Mouse (Mus musculus): ENCODE measurements around the gene Ptpro. TPM values are rescaled to one million over a fixed set of nuclear protein-coding genes. Genes with fewer than 3 reads are reported as not detected.

Gene Ptpro
- total and polyA plus RNA-seq, 3 experiments: 0.11 to 0.16 TPM; not detected in 1

GRCm38 (mm10) chr6:137252887-137253242, 746 bp downstream of the Ptpro start:
- Histone ChIP-seq H3K4me2 (ENCODE audit: insufficient read depth, low read depth, poor library complexity, severe bottlenecking) (no peak overlapping the region), H3K9ac (ENCODE audit: insufficient read depth, low read depth) (no peak overlapping the region), H3K4me1 (ENCODE audit: control insufficient read depth in 1 of 2, insufficient read depth in 2 of 2) (peaks cover 0 to 11% of the 10 kb centered on the region in 2 experiments; a peak in 1 of 4 replicates), H3K36me3 (replicated peaks in 1 of 2; ENCODE audit: control insufficient read depth in 1 of 2, insufficient read depth in 1 of 2, low read length in 1 of 2) (no peaks in the 10 kb centered on the region), H3K79me2 (replicated peaks; ENCODE audit: control insufficient read depth, extremely low read depth, insufficient read depth, poor library complexity, severe bottlenecking) (no peaks in the 10 kb centered on the region), H3K27me3 (replicated peaks) (no peaks in the 10 kb centered on the region), H3K27ac (ENCODE audit: insufficient read depth, low read depth) (no peak overlapping the region), H3K9me3 (replicated peaks; ENCODE audit: low read length) (peaks cover 3% of the 10 kb centered on the region), H3K4me3 (replicated peaks in 1 of 3; ENCODE audit: low read depth in 2 of 3, low read length in 2 of 3, poor library complexity in 1 of 3) (no peak overlapping the region)
- dilution Hi-C loops (cut with MboI; ENCODE audit: extremely low pct_ligation_motif_present, extremely low pct_unique_long_range_greater_than_20kb, low sequenced_read_pairs) (no loop called here), in situ Hi-C loops (cut with MboI; ENCODE audit: low pct_ligation_motif_present, low pct_unique_long_range_greater_than_20kb, low sequenced_read_pairs) (no loop called here)
- no peak for DNase-seq (ENCODE audit: extremely low read depth)
- TF ChIP-seq ETS1 (conservative IDR thresholded peaks at IDR 0.05; ENCODE audit: low read depth, low read length) (no peak), SMC3 (IDR thresholded peaks at IDR 0.05; ENCODE audit: low read depth, low read length) (no peak)

- in situ Hi-C loops (cut with MboI; ENCODE audit: low pct_ligation_motif_present, low pct_unique_long_range_greater_than_20kb, low sequenced_read_pairs) (no loop called here), dilution Hi-C loops (cut with MboI; ENCODE audit: extremely low pct_ligation_motif_present, extremely low pct_unique_long_range_greater_than_20kb, low sequenced_read_pairs) (no loop called here)
- H3K27ac ChIP-seq (ENCODE audit: insufficient read depth, low read depth): no peak overlapping the region
- no peaks in the 10 kb centered on the region for H3K79me2 ChIP-seq (replicated peaks; ENCODE audit: control insufficient read depth, extremely low read depth, insufficient read depth, poor library complexity, severe bottlenecking)
- TF ChIP-seq MYC (IDR thresholded peaks at IDR 0.05; ENCODE audit: low read depth, low read length) (no peak), JUN (IDR thresholded peaks at IDR 0.05; ENCODE audit: insufficient read depth, low read depth, low read length) (no peak), USF1 (IDR thresholded peaks at IDR 0.05; ENCODE audit: low read depth, low read length) (no peak), ZC3H11A (IDR thresholded peaks at IDR 0.05; ENCODE audit: low read depth, low read length) (no peak), EP300 (IDR thresholded peaks at IDR 0.05; ENCODE audit: low read length) (no peak), UBTF (IDR thresholded peaks at IDR 0.05; ENCODE audit: low read depth, low read length) (no peak), NELFE (IDR thresholded peaks at IDR 0.05; ENCODE audit: low read depth, low read length) (no peak), ZMIZ1 (IDR thresholded peaks at IDR 0.05; ENCODE audit: low read depth, low read length) (no peak), ZKSCAN1 (IDR thresholded peaks at IDR 0.05; ENCODE audit: borderline replicate concordance, low read depth, low read length) (no peak), MAFK (IDR thresholded peaks at IDR 0.05; ENCODE audit: insufficient replicate concordance, low read length) (no peak), GABPA (IDR thresholded peaks at IDR 0.05; ENCODE audit: insufficient replicate concordance, low read depth, low read length) (no peak), ETS1 (conservative IDR thresholded peaks at IDR 0.05; ENCODE audit: low read depth, low read length) (no peak), MXI1 (IDR thresholded peaks at IDR 0.05; ENCODE audit: low read depth, low read length) (no peak), BHLHE40 (IDR thresholded peaks at IDR 0.05; ENCODE audit: low read depth, low read length) (no peak), RAD21 (IDR thresholded peaks at IDR 0.05; ENCODE audit: low read depth, low read length) (no peak)
- no peak overlapping the region for H3K4me2 ChIP-seq (ENCODE audit: insufficient read depth, low read depth, poor library complexity, severe bottlenecking)
- H3K9ac ChIP-seq (ENCODE audit: insufficient read depth, low read depth): no peak overlapping the region
- H3K4me1 ChIP-seq (ENCODE audit: control insufficient read depth in 1 of 2, insufficient read depth in 2 of 2): peaks cover 0 to 11% of the 10 kb centered on the region in 2 experiments; a peak in 1 of 4 replicates
- no peak for DNase-seq (ENCODE audit: extremely low read depth)
- H3K9me3 ChIP-seq (replicated peaks; ENCODE audit: low read length): peaks cover 3% of the 10 kb centered on the region
- no peak overlapping the region for H3K4me3 ChIP-seq (replicated peaks in 1 of 3; ENCODE audit: low read depth in 2 of 3, low read length in 2 of 3, poor library complexity in 1 of 3)
- no peaks in the 10 kb centered on the region for H3K36me3 ChIP-seq (replicated peaks in 1 of 2; ENCODE audit: control insufficient read depth in 1 of 2, insufficient read depth in 1 of 2, low read length in 1 of 2)
- H3K27me3 ChIP-seq (replicated peaks): no peaks in the 10 kb centered on the region
These were observed 1.3 kb downstream of the Ptpro start for GRCm38 (mm10) chr6:137253415-137253814.
